Mouse (Mus musculus): ENCODE data around the gene Isca1. TPM values are rescaled to one million over a fixed set of nuclear protein-coding genes. Genes with fewer than 3 reads are reported as not detected.
A peak's percentile ranks its signal among the peaks of the same experiment; 100 is the strongest.
"Not testable (repeated sequence)": the region's sequence is repeated elsewhere in the genome, so short reads cannot be mapped to it uniquely, and the experiment has no call there.

Isca1 gene
- polyA plus RNA-seq, 1 experiment from 2014 or later = 153 TPM

- no peaks in the 10 kb centered on the region for H3K9me3 ChIP-seq (replicated peaks; ENCODE audit: low read length)
- H3K9ac ChIP-seq (ENCODE audit: low read depth, low read length) = no peak overlapping the region
- no peak overlapping the region for H3K4me2 ChIP-seq (ENCODE audit: low read length)
- H3K27me3 ChIP-seq (ENCODE audit: insufficient read depth, low read length) = no peaks in the 10 kb centered on the region
- no peaks in the 10 kb centered on the region for H3K4me1 ChIP-seq (replicated peaks; ENCODE audit: insufficient read depth, low read length)
- H3K4me3 ChIP-seq (replicated peaks; ENCODE audit: low read depth, low read length) = no peak overlapping the region
- H3K36me3 ChIP-seq (ENCODE audit: insufficient read depth, low read length) = peaks cover 75% of the 10 kb centered on the region
- H3K27ac ChIP-seq = no peak overlapping the region
- ATAC-seq (replicated peaks; ENCODE audit: low FRiP score, low read depth) (no peak), DNase-seq (ENCODE audit: low spot score) (no peak)
- WGBS = 96% methylated on average over 1 of the region's 1 CpGs
- no peak for TF ChIP-seq CTCF (IDR thresholded peaks at IDR 0.05; ENCODE audit: low read depth)
Measured at GRCm38 (mm10) chr13:59798306-59798705, 28.7 kb upstream of the Isca1 start.

DNA sequence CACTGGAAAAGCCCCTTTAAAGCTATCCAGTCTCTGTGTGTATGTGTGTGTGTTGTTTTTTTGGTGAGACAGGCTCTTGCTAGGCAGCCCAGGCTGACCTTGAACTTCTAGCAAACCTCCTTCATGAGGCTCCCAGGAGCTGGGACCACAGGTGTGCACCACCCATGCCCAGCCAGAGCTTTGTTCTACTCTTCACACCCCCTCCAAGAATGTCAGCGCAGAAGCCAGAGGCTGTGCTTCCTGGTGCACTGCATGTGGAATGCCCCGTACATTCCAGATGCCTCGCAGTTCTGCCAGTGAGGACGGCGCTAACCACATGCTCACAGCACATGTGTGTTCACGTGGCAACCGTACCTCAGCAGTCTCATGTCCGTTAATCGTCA is 26.8 kb upstream of the Isca1 start:
- WGBS = 94% methylated on average over 9 of the region's 9 CpGs
- ATAC-seq (replicated peaks; ENCODE audit: low FRiP score, low read depth) = no peak
- no peak for DNase-seq (ENCODE audit: low spot score)
- no peaks in the 10 kb centered on the region for H3K27me3 ChIP-seq (ENCODE audit: insufficient read depth, low read length)
- H3K4me3 ChIP-seq (replicated peaks; ENCODE audit: low read depth, low read length) = no peak overlapping the region
- no peak for TF ChIP-seq CTCF (IDR thresholded peaks at IDR 0.05; ENCODE audit: low read depth)
- no peak overlapping the region for H3K4me2 ChIP-seq (ENCODE audit: low read length)
- H3K9me3 ChIP-seq (replicated peaks; ENCODE audit: low read length) = no peaks in the 10 kb centered on the region
- no peak overlapping the region for H3K27ac ChIP-seq
- H3K9ac ChIP-seq (ENCODE audit: low read depth, low read length) = no peak overlapping the region
- no peaks in the 10 kb centered on the region for H3K4me1 ChIP-seq (replicated peaks; ENCODE audit: insufficient read depth, low read length)
- H3K36me3 ChIP-seq (ENCODE audit: insufficient read depth, low read length) = peaks cover 69% of the 10 kb centered on the region

- Histone ChIP-seq H3K4me2 (ENCODE audit: low read length) (no peak overlapping the region), H3K27me3 (ENCODE audit: insufficient read depth, low read length) (no peaks in the 10 kb centered on the region), H3K9ac (ENCODE audit: low read depth, low read length) (no peak overlapping the region), H3K4me1 (replicated peaks; ENCODE audit: insufficient read depth, low read length) (no peaks in the 10 kb centered on the region), H3K4me3 (replicated peaks; ENCODE audit: low read depth, low read length) (no peak overlapping the region), H3K36me3 (ENCODE audit: insufficient read depth, low read length) (peaks cover 70% of the 10 kb centered on the region), H3K27ac (no peak overlapping the region), H3K9me3 (replicated peaks; ENCODE audit: low read length) (no peaks in the 10 kb centered on the region)
- ATAC-seq (replicated peaks; ENCODE audit: low FRiP score, low read depth) = no peak
- DNase-seq (ENCODE audit: low spot score) = no peak
- no peak for TF ChIP-seq CTCF (IDR thresholded peaks at IDR 0.05; ENCODE audit: low read depth)
- WGBS = 96% methylated on average over 6 of the region's 6 CpGs
Measured at GRCm38 (mm10) chr13:59795807-59796465, 26.3 kb upstream of the Isca1 start.

DNA sequence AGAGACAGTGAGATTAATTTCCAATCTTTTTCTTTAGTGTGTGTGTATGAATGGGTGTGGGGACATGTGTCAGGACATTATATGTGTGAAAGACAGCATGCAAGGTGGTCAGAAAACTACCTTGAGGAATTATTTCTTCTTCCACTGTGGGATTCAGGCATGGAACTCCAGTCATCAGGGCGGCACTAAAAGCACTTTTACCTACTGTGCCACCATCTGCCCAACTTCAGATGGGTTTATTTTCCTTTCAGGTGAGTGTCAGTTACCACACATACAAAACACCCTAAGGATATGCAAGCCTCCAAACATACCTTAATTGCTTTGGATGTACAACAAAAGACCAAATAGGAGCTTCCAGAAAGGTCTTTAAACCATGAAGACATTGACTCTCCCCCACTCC is 25.2 kb upstream of the Isca1 start:
- Histone ChIP-seq H3K27ac (no peak overlapping the region), H3K9ac (ENCODE audit: low read depth, low read length) (no peak overlapping the region), H3K9me3 (replicated peaks; ENCODE audit: low read length) (no peaks in the 10 kb centered on the region), H3K4me2 (ENCODE audit: low read length) (no peak overlapping the region), H3K36me3 (ENCODE audit: insufficient read depth, low read length) (peaks cover 70% of the 10 kb centered on the region), H3K27me3 (ENCODE audit: insufficient read depth, low read length) (no peaks in the 10 kb centered on the region), H3K4me3 (replicated peaks; ENCODE audit: low read depth, low read length) (no peak overlapping the region), H3K4me1 (replicated peaks; ENCODE audit: insufficient read depth, low read length) (no peaks in the 10 kb centered on the region)
- TF ChIP-seq CTCF (IDR thresholded peaks at IDR 0.05; ENCODE audit: low read depth) = no peak
- 92% methylated on average over 1 of the region's 1 CpGs for WGBS
- ATAC-seq (replicated peaks; ENCODE audit: low FRiP score, low read depth) (no peak), DNase-seq (ENCODE audit: low spot score) (no peak)

DNA sequence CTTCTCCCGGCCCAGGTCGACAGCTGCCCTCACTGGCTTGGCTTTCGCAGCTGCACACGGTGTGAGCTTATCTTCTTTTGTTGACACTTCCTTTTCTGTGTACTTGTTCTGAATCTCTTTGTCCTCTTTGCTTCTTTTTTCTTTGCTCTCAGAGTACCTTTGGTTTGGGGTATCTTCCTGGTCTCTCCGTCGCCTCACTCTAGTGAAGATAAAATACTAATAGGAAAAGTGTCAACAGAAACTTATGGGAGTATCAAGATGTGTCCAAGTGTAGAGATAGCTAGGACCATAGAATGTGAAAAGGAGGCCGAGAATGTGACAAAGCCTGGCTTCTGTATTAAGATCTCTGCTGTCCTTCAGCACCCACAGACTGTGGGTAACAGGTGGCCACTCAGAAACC is 12.5 kb upstream of the Isca1 start, which contains the start of gene Gm49354:
TSS of gene Gm49354 (minus strand) at position 101 of the 400 bp plus-strand sequence.
- ATAC-seq (replicated peaks; ENCODE audit: low FRiP score, low read depth) (no peak), DNase-seq (ENCODE audit: low spot score) (no peak)
- Histone ChIP-seq H3K4me2 (ENCODE audit: low read length) (no peak within 1 kb of the TSS), H3K9ac (ENCODE audit: low read depth, low read length) (no peak within 1 kb of the TSS), H3K36me3 (ENCODE audit: insufficient read depth, low read length) (peaks cover 83% of the 10 kb centered on the region), H3K9me3 (replicated peaks; ENCODE audit: low read length) (no peaks in the 10 kb centered on the region), H3K27ac (no peak within 1 kb of the TSS), H3K27me3 (ENCODE audit: insufficient read depth, low read length) (no peaks in the 10 kb centered on the region), H3K4me1 (replicated peaks; ENCODE audit: insufficient read depth, low read length) (no peaks in the 10 kb centered on the region), H3K4me3 (replicated peaks; ENCODE audit: low read depth, low read length) (no peak within 1 kb of the TSS)
- WGBS = 94% methylated on average over 7 of the region's 7 CpGs
- TF ChIP-seq CTCF (IDR thresholded peaks at IDR 0.05; ENCODE audit: low read depth) = no peak

GRCm38 (mm10) chr13:59779744-59780264 is 10.2 kb upstream of the Isca1 start:
- not testable (repeated sequence) for DNase-seq (ENCODE audit: low spot score); H3K27ac ChIP-seq; H3K4me1 ChIP-seq (replicated peaks; ENCODE audit: insufficient read depth, low read length); ATAC-seq (replicated peaks; ENCODE audit: low FRiP score, low read depth); H3K9ac ChIP-seq (ENCODE audit: low read depth, low read length); H3K4me2 ChIP-seq (ENCODE audit: low read length); H3K27me3 ChIP-seq (ENCODE audit: insufficient read depth, low read length); H3K9me3 ChIP-seq (replicated peaks; ENCODE audit: low read length); H3K4me3 ChIP-seq (replicated peaks; ENCODE audit: low read depth, low read length)
- H3K36me3 ChIP-seq (ENCODE audit: insufficient read depth, low read length) = peaks cover 74% of the 10 kb centered on the region
- WGBS = 90% methylated on average over 1 of the region's 1 CpGs
- peak; percentile 52 for TF ChIP-seq CTCF (IDR thresholded peaks at IDR 0.05; ENCODE audit: low read depth)
